Mouse (Mus musculus): ENCODE results near the gene Pex26. TPM values are rescaled to one million over a fixed set of nuclear protein-coding genes. Genes with fewer than 3 reads are reported as not detected.
A peak's percentile ranks its signal among the peaks of the same experiment; 100 is the strongest.

Pex26 gene
- polyA plus RNA-seq (2014; fragmentation: Nextera tagmentation; extraction: Ambion mirVana), result 10.5 and 11.5 TPM in 2 replicates

GRCm38 (mm10) chr6:121183414-121184173, at the start of gene Pex26:
Pex26 (plus strand) TSS chr6:121183667.
- DNase-seq (ENCODE audit: low spot score) (peak; percentile 97), ATAC-seq (replicated peaks; ENCODE audit: low FRiP score, low TSS enrichment, low read depth) (peak; percentile 88)
- H3K4me1 ChIP-seq (replicated peaks; ENCODE audit: control insufficient read depth, insufficient read depth, low read length), result peaks cover 9% of the 10 kb centered on the region
- H3K4me2 ChIP-seq (ENCODE audit: low read length), result peak within 1 kb of the TSS; percentile 99
- H3K27ac ChIP-seq (ENCODE audit: low read depth), result peak within 1 kb of the TSS; percentile 82
- H3K36me3 ChIP-seq (ENCODE audit: control insufficient read depth, insufficient read depth, low read length), result peaks cover 25% of the 10 kb centered on the region
- peak within 1 kb of the TSS; percentile 70 for H3K9ac ChIP-seq (ENCODE audit: low read length)
- WGBS, result 1% methylated on average over 32 of the region's 32 CpGs
- H3K9me3 ChIP-seq (ENCODE audit: control insufficient read depth, low read length), result no peaks in the 10 kb centered on the region
- H3K27me3 ChIP-seq (replicated peaks; ENCODE audit: control insufficient read depth, insufficient read depth, low read length), result no peaks in the 10 kb centered on the region
- H3K4me3 ChIP-seq (ENCODE audit: low read depth, low read length), result peak within 1 kb of the TSS; percentile 85

GRCm38 (mm10) chr6:121134249-121134648, 49.2 kb upstream of the Pex26 start:
- H3K27ac ChIP-seq (ENCODE audit: low read depth), result no peak overlapping the region
- no peaks in the 10 kb centered on the region for H3K9me3 ChIP-seq (ENCODE audit: control insufficient read depth, low read length)
- H3K36me3 ChIP-seq (ENCODE audit: control insufficient read depth, insufficient read depth, low read length), result no peaks in the 10 kb centered on the region
- no peak overlapping the region for H3K4me2 ChIP-seq (ENCODE audit: low read length)
- H3K27me3 ChIP-seq (replicated peaks; ENCODE audit: control insufficient read depth, insufficient read depth, low read length), result peaks cover 28% of the 10 kb centered on the region
- WGBS, result 56% methylated on average over 3 of the region's 3 CpGs
- DNase-seq (ENCODE audit: low spot score) (no peak), ATAC-seq (replicated peaks; ENCODE audit: low FRiP score, low TSS enrichment, low read depth) (no peak)
- no peak overlapping the region for H3K4me3 ChIP-seq (ENCODE audit: low read depth, low read length)
- peaks cover 10% of the 10 kb centered on the region for H3K4me1 ChIP-seq (replicated peaks; ENCODE audit: control insufficient read depth, insufficient read depth, low read length)
- no peak overlapping the region for H3K9ac ChIP-seq (ENCODE audit: low read length)

GRCm38 (mm10) chr6:121134884-121135283, 48.6 kb upstream of the Pex26 start:
- no peak overlapping the region for H3K4me2 ChIP-seq (ENCODE audit: low read length)

GRCm38 (mm10) chr6:121137222-121137621, 46.2 kb upstream of the Pex26 start:
- no peaks in the 10 kb centered on the region for H3K9me3 ChIP-seq (ENCODE audit: control insufficient read depth, low read length)
- H3K4me2 ChIP-seq (ENCODE audit: low read length), result no peak overlapping the region
- DNase-seq (ENCODE audit: low spot score) (no peak), ATAC-seq (replicated peaks; ENCODE audit: low FRiP score, low TSS enrichment, low read depth) (no peak)
- no peak overlapping the region for H3K27ac ChIP-seq (ENCODE audit: low read depth)
- WGBS, result 54% methylated on average over 6 of the region's 6 CpGs
- no peak overlapping the region for H3K4me3 ChIP-seq (ENCODE audit: low read depth, low read length)
- no peaks in the 10 kb centered on the region for H3K4me1 ChIP-seq (replicated peaks; ENCODE audit: control insufficient read depth, insufficient read depth, low read length)
- H3K9ac ChIP-seq (ENCODE audit: low read length), result no peak overlapping the region
- H3K36me3 ChIP-seq (ENCODE audit: control insufficient read depth, insufficient read depth, low read length), result no peaks in the 10 kb centered on the region
- peaks cover 8% of the 10 kb centered on the region; the same call in 1 of the 2 replicates for H3K27me3 ChIP-seq (replicated peaks; ENCODE audit: control insufficient read depth, insufficient read depth, low read length)

More at GRCm38 (mm10) chr6:121134884-121135283, 48.6 kb upstream of the Pex26 start:
- Histone ChIP-seq H3K9me3 (ENCODE audit: control insufficient read depth, low read length) (no peaks in the 10 kb centered on the region), H3K4me3 (ENCODE audit: low read depth, low read length) (no peak overlapping the region), H3K27ac (ENCODE audit: low read depth) (no peak overlapping the region), H3K36me3 (ENCODE audit: control insufficient read depth, insufficient read depth, low read length) (no peaks in the 10 kb centered on the region), H3K27me3 (replicated peaks; ENCODE audit: control insufficient read depth, insufficient read depth, low read length) (peaks cover 27% of the 10 kb centered on the region), H3K9ac (ENCODE audit: low read length) (no peak overlapping the region), H3K4me1 (replicated peaks; ENCODE audit: control insufficient read depth, insufficient read depth, low read length) (peaks cover 7% of the 10 kb centered on the region; the same call in 1 of the 2 replicates)
- ATAC-seq (replicated peaks; ENCODE audit: low FRiP score, low TSS enrichment, low read depth) (no peak), DNase-seq (ENCODE audit: low spot score) (no peak)
- WGBS, result 61% methylated on average over 5 of the region's 5 CpGs

- no peak; the same call in 1 of the 2 replicates for ATAC-seq (replicated peaks; ENCODE audit: low FRiP score, low TSS enrichment, low read depth)
- WGBS, result 69% methylated on average over 12 of the region's 12 CpGs
Measured at GRCm38 (mm10) chr6:121138338-121139040, 45.0 kb upstream of the Pex26 start.

GRCm38 (mm10) chr6:121139271-121139670, 44.2 kb upstream of the Pex26 start:
- no peak overlapping the region for H3K4me3 ChIP-seq (ENCODE audit: low read depth, low read length)
- H3K27me3 ChIP-seq (replicated peaks; ENCODE audit: control insufficient read depth, insufficient read depth, low read length), result no peaks in the 10 kb centered on the region
- DNase-seq (ENCODE audit: low spot score) (no peak), ATAC-seq (replicated peaks; ENCODE audit: low FRiP score, low TSS enrichment, low read depth) (no peak)
- H3K9ac ChIP-seq (ENCODE audit: low read length), result no peak overlapping the region
- H3K36me3 ChIP-seq (ENCODE audit: control insufficient read depth, insufficient read depth, low read length), result no peaks in the 10 kb centered on the region
- WGBS, result 92% methylated on average over 1 of the region's 1 CpGs
- H3K9me3 ChIP-seq (ENCODE audit: control insufficient read depth, low read length), result no peaks in the 10 kb centered on the region
- H3K27ac ChIP-seq (ENCODE audit: low read depth), result no peak overlapping the region
- H3K4me1 ChIP-seq (replicated peaks; ENCODE audit: control insufficient read depth, insufficient read depth, low read length), result peaks cover 7% of the 10 kb centered on the region; the same call in 1 of the 2 replicates
- no peak overlapping the region for H3K4me2 ChIP-seq (ENCODE audit: low read length)

More at GRCm38 (mm10) chr6:121138338-121139040, 45.0 kb upstream of the Pex26 start:
- H3K36me3 ChIP-seq (ENCODE audit: control insufficient read depth, insufficient read depth, low read length), result no peaks in the 10 kb centered on the region
- H3K4me2 ChIP-seq (ENCODE audit: low read length), result no peak overlapping the region
- no peaks in the 10 kb centered on the region for H3K9me3 ChIP-seq (ENCODE audit: control insufficient read depth, low read length)
- no peak overlapping the region for H3K4me3 ChIP-seq (ENCODE audit: low read depth, low read length)
- no peak overlapping the region for H3K9ac ChIP-seq (ENCODE audit: low read length)
- no peaks in the 10 kb centered on the region for H3K27me3 ChIP-seq (replicated peaks; ENCODE audit: control insufficient read depth, insufficient read depth, low read length)
- DNase-seq (ENCODE audit: low spot score), result no peak
- no peaks in the 10 kb centered on the region for H3K4me1 ChIP-seq (replicated peaks; ENCODE audit: control insufficient read depth, insufficient read depth, low read length)
- H3K27ac ChIP-seq (ENCODE audit: low read depth), result no peak overlapping the region

GRCm38 (mm10) chr6:121142298-121142697, 41.2 kb upstream of the Pex26 start:
- no peak overlapping the region for H3K4me3 ChIP-seq (ENCODE audit: low read depth, low read length)
- ATAC-seq (replicated peaks; ENCODE audit: low FRiP score, low TSS enrichment, low read depth) (no peak), DNase-seq (ENCODE audit: low spot score) (no peak)
- no peak overlapping the region for H3K9ac ChIP-seq (ENCODE audit: low read length)
- no peaks in the 10 kb centered on the region for H3K36me3 ChIP-seq (ENCODE audit: control insufficient read depth, insufficient read depth, low read length)
- WGBS, result 76% methylated on average over 7 of the region's 7 CpGs
- H3K4me2 ChIP-seq (ENCODE audit: low read length), result no peak overlapping the region
- H3K9me3 ChIP-seq (ENCODE audit: control insufficient read depth, low read length), result no peaks in the 10 kb centered on the region
- peaks cover 22% of the 10 kb centered on the region for H3K4me1 ChIP-seq (replicated peaks; ENCODE audit: control insufficient read depth, insufficient read depth, low read length)
- no peak overlapping the region for H3K27ac ChIP-seq (ENCODE audit: low read depth)
- no peaks in the 10 kb centered on the region for H3K27me3 ChIP-seq (replicated peaks; ENCODE audit: control insufficient read depth, insufficient read depth, low read length)

GRCm38 (mm10) chr6:121143439-121143838, 40.0 kb upstream of the Pex26 start:
- no peaks in the 10 kb centered on the region for H3K27me3 ChIP-seq (replicated peaks; ENCODE audit: control insufficient read depth, insufficient read depth, low read length)
- H3K27ac ChIP-seq (ENCODE audit: low read depth), result no peak overlapping the region
- ATAC-seq (replicated peaks; ENCODE audit: low FRiP score, low TSS enrichment, low read depth), result no peak
- H3K4me3 ChIP-seq (ENCODE audit: low read depth, low read length), result no peak overlapping the region
- H3K36me3 ChIP-seq (ENCODE audit: control insufficient read depth, insufficient read depth, low read length), result no peaks in the 10 kb centered on the region
- no peak for DNase-seq (ENCODE audit: low spot score)
- no peak overlapping the region for H3K4me2 ChIP-seq (ENCODE audit: low read length)
- H3K4me1 ChIP-seq (replicated peaks; ENCODE audit: control insufficient read depth, insufficient read depth, low read length), result peaks cover 23% of the 10 kb centered on the region
- no peak overlapping the region for H3K9ac ChIP-seq (ENCODE audit: low read length)
- no peaks in the 10 kb centered on the region for H3K9me3 ChIP-seq (ENCODE audit: control insufficient read depth, low read length)
- 82% methylated on average over 8 of the region's 8 CpGs for WGBS

Measured in intestine, embryonic 14.5 days (tissue).